Mouse (Mus musculus) heart, adult 10 weeks (tissue): ENCODE results near the gene Spatc1l. TPM values are rescaled to one million over a fixed set of nuclear protein-coding genes. Genes with fewer than 3 reads are reported as not detected.

ENCODE experiments used
- polyA plus RNA-seq: library from polyadenylated mRNA; stranded (reverse); fragments of 350-450 nt; fragmentation: Illumina TruSeq; extraction: RNeasy Lipid Tissue Mini Kit (QIAGEN cat#74804); gene quantifications from one replicate; pipeline ENCODE4 v1.2.3, GENCODE M21; 2014; ENCODE audit warnings: low read depth, low replicate concordance

Gene Spatc1l
- polyA plus RNA-seq, result not detected

DNA sequence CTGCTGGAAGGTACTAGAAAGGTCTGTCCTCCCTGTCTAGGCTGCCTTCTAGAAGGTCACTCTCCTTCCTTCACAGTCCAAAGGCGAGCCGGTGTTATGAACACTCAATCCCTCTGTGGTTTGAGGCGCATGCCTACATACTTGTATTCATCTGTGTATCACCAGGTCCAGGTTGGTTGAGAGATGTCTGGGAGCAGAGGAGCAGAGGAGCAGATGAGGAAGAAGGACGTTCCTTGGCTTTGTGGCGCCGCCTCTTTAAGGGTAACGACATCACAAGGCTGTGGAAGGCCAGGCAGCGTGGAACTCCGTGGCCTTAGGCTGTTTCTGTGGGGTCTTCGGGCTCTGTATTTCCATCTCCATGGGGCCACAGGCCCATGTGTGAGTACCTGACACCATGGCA lies at the start of gene Spatc1l:
Gene Spatc1l, plus strand, starts transcription at position 301 of the 400 bp plus-strand sequence.

DNA sequence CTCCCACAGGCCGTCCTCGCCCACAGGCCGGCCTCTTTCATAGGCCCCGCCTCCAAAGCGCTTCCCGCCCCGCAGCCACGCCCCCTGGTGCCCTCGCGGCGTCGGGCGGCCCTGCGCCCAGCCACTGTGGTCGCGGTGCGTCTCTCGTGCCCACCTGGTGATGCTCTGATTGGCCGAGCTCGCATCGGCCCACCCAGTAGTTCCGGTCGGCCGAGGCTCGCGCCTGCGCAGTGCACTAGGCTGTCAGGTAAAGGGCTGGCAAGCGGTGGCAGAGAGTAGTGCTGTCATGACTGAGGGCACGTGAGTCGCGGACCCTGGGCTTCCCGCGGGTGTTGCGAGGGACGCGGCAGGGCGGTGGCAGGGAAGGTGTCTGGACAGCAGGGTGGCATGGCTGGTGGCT lies 30.7 kb upstream of the Spatc1l start, which contains the start of gene Lss:
Gene Lss, plus strand, starts transcription at position 214 of the 400 bp plus-strand sequence.

GRCm38 (mm10) chr10:76575374-76575773 lies 13.3 kb downstream of the Spatc1l start, which contains the start of gene Ftcd:
Gene Ftcd, plus strand, starts transcription at chr10:76575648.

Other genes with a start within 250 kb of the Spatc1l start
- gene Dip2a, start 217.0 kb upstream of the Spatc1l start, polyA plus RNA-seq, result 8.6 TPM
- gene AC141477.1, start 121.8 kb upstream of the Spatc1l start, polyA plus RNA-seq, result not detected
- 56.6 TPM for gene Pcnt, start 119.5 kb upstream of the Spatc1l start, polyA plus RNA-seq
- 0.99 TPM for gene 2610028H24Rik, start 113.2 kb upstream of the Spatc1l start, polyA plus RNA-seq
- 27.2 TPM for gene Mcm3ap, start 93.3 kb upstream of the Spatc1l start, polyA plus RNA-seq
- gene Ybey, start 93.2 kb upstream of the Spatc1l start, polyA plus RNA-seq, result 2.6 TPM
- gene Lss, start 30.7 kb upstream of the Spatc1l start, polyA plus RNA-seq, result 1.8 TPM
- gene Ftcd, start 13.4 kb downstream of the Spatc1l start, polyA plus RNA-seq, result not detected
- 49.8 TPM for gene Col6a2, start 61.4 kb downstream of the Spatc1l start, polyA plus RNA-seq
- gene Col6a1, start 163.9 kb downstream of the Spatc1l start, polyA plus RNA-seq, result 48.7 TPM